ENCODE assay signal across 19 mouse cellular contexts in the genomic region with DNA sequence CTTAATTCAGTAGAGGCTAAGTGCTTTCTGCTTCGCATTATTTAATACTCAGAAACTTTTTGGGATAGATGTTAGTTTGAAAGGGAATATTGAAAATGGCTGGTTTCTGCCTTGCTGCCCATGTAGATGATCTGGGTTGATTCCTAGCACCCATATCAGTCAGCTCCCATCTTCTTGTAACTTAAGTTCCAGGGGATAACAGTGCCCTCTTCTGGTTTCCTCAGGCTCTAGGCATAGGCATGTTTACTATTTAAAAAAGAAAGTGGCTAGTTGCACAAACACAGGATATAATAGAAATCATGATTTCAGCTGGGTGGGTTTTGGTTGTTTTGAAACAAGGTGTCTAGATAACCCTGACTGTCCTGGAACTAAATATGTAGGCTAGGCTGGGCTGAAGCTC. TPM values are rescaled to one million over a fixed set of nuclear protein-coding genes. Genes with fewer than 3 reads are reported as not detected.
A peak's percentile ranks its signal among the peaks of the same experiment; 100 is the strongest.
DNase-seq lines count a peak whose midpoint lies in the region; ATAC-seq and TF ChIP-seq lines count a peak whose summit lies in the region.
"Had no signal": no experiment of that assay in that cellular context is flagged by ENCODE, and none has a peak within 500 bp of the region (broad histone marks: within the 10 kb centered on the region; RNA-seq: fewer than 3 reads in every experiment).

No protein-coding gene starts in this region.

- H3K9ac ChIP-seq in heart, adult 2 months (ENCODE audit: low read depth, low read length), result no peak overlapping the region
- no peak overlapping the region for H3K9ac ChIP-seq in liver, postnatal 0 days (replicated peaks)
- no peak overlapping the region for H3K9ac ChIP-seq in ES-E14 (ENCODE audit: insufficient read depth, low read depth, low read length, poor library complexity, severe bottlenecking)
- H3K9ac ChIP-seq: forebrain, embryonic 12.5 days; heart, embryonic 13.5 days; kidney, embryonic 15.5 days; limb, embryonic 12.5 days had no signal

- H3K27ac ChIP-seq in heart, adult 2 months, result no peak overlapping the region
- H3K27ac ChIP-seq in liver, postnatal 0 days (ENCODE audit: low read depth), result no peak overlapping the region
- no peak overlapping the region for H3K27ac ChIP-seq in ES-E14 (ENCODE audit: insufficient read depth, low read depth, low read length, poor library complexity, severe bottlenecking)
- H3K27ac ChIP-seq: forebrain, embryonic 12.5 days; heart, embryonic 13.5 days; kidney, embryonic 15.5 days; limb, embryonic 12.5 days had no signal

- no peaks in the 10 kb centered on the region for H3K9me3 ChIP-seq in liver, postnatal 0 days (ENCODE audit: low read length)
- H3K9me3 ChIP-seq in ES-E14 (ENCODE audit: control insufficient read depth, insufficient read depth, low read depth, low read length), result no peaks in the 10 kb centered on the region
- H3K9me3 ChIP-seq: forebrain, embryonic 12.5 days; heart, embryonic 13.5 days; kidney, embryonic 15.5 days; limb, embryonic 12.5 days had no signal

- peaks cover 4% of the 10 kb centered on the region for H3K4me1 ChIP-seq in heart, adult 2 months (ENCODE audit: control insufficient read depth, insufficient read depth, low read length)
- peaks cover 19% of the 10 kb centered on the region for H3K4me1 ChIP-seq in liver, postnatal 0 days (ENCODE audit: insufficient read depth)
- H3K4me1 ChIP-seq in ES-E14 (ENCODE audit: control insufficient read depth in 2 of 2, insufficient read depth in 2 of 2, low read length in 2 of 2, poor library complexity in 1 of 2), result no peaks in the 10 kb centered on the region

- ATAC-seq in liver, postnatal 0 days, result no peak
- ATAC-seq: activated CD4-positive, CD25-positive, alpha-beta regulatory T cell, adult 4 months; inflammation-experienced regulatory T-cells, adult 6 months had no signal

- H3K4me2 ChIP-seq in liver, postnatal 0 days (ENCODE audit: low read depth, low read length), result no peak overlapping the region
- H3K4me2 ChIP-seq: forebrain, embryonic 12.5 days; heart, embryonic 13.5 days; kidney, embryonic 15.5 days; limb, embryonic 12.5 days had no signal

- in situ Hi-C loops in ES-E14 (cut with MboI; ENCODE audit: low sequenced_read_pairs in 2 of 2, unreplicated experiment in 2 of 2), result no loop called here

- TF ChIP-seq EP300 in heart, adult 2 months (IDR thresholded peaks at IDR 0.05; ENCODE audit: insufficient read depth, low read depth, low read length), result no peak
- no peak for TF ChIP-seq EP300 in liver, postnatal 0 days (IDR thresholded peaks at IDR 0.05; ENCODE audit: low read depth)

- intact Hi-C loops in heart, adult 2 months (cut with DNase I), result no loop called here
- intact Hi-C loops in heart, postnatal 10 days (cut with DNase I), result loop anchor here (10.0 kb wide), 1 partner anchor 91 kb away; no protein-coding TSS in a partner anchor

- peak; percentile 44 for TF ChIP-seq CTCF in heart, adult 2 months (IDR thresholded peaks at IDR 0.05)
- TF ChIP-seq CTCF in liver, postnatal 0 days (IDR thresholded peaks at IDR 0.05; ENCODE audit: low read depth), result peak; percentile 37

- no peak overlapping the region for H3K4me3 ChIP-seq in heart, adult 2 months
- no peak overlapping the region for H3K4me3 ChIP-seq in liver, postnatal 0 days (ENCODE audit: low read depth, low read length)
- H3K4me3 ChIP-seq in ES-E14 (ENCODE audit: insufficient read depth in 1 of 2, low read depth in 1 of 2, low read length in 2 of 2, poor library complexity in 1 of 2, severe bottlenecking in 1 of 2), result no peak overlapping the region
- H3K4me3 ChIP-seq: forebrain, embryonic 12.5 days; heart, embryonic 13.5 days; kidney, embryonic 15.5 days; limb, embryonic 12.5 days had no signal

- 100% methylated on average over 1 of the region's 1 CpGs for WGBS in heart, adult 2 months
- WGBS in liver, postnatal 0 days (ENCODE audit: insufficient replicate concordance), result 93% methylated on average over 1 of the region's 1 CpGs

- peaks cover 3% of the 10 kb centered on the region; the same call in 1 of the 2 replicates for H3K79me2 ChIP-seq in heart, adult 2 months (replicated peaks; ENCODE audit: control insufficient read depth, insufficient read depth, low read length)

- no peaks in the 10 kb centered on the region for H3K27me3 ChIP-seq in heart, adult 2 months (ENCODE audit: control insufficient read depth, insufficient read depth, low read length)
- no peaks in the 10 kb centered on the region for H3K27me3 ChIP-seq in liver, postnatal 0 days (ENCODE audit: insufficient read depth, low read length)
- H3K27me3 ChIP-seq: forebrain, embryonic 12.5 days; heart, embryonic 13.5 days; kidney, embryonic 15.5 days; limb, embryonic 12.5 days had no signal

- peaks cover 47% of the 10 kb centered on the region for H3K36me3 ChIP-seq in heart, adult 2 months (ENCODE audit: control insufficient read depth, insufficient read depth, low read length)
- peaks cover 60% of the 10 kb centered on the region for H3K36me3 ChIP-seq in liver, postnatal 0 days (replicated peaks; ENCODE audit: insufficient read depth, low read length)
- peaks cover 44% of the 10 kb centered on the region for H3K36me3 ChIP-seq in ES-E14 (ENCODE audit: control insufficient read depth, insufficient read depth, low read length, poor library complexity, severe bottlenecking)

- DNase-seq in heart, adult 2 months, result no peak
- DNase-seq in heart, postnatal 10 days, result no peak
- no peak for DNase-seq in liver, postnatal 0 days
- DNase-seq in liver, result no peak
- DNase-seq in ES-E14 (ENCODE audit: low read depth, low spot score), result no peak
- DNase-seq in naive thymus-derived CD4-positive, alpha-beta T cell, adult 2 months (ENCODE audit: low read depth), result peak; percentile 36
- no peak for DNase-seq in testis, postnatal 10 days (ENCODE audit: low spot score)
- DNase-seq: adrenal gland, postnatal 36 days; cerebellum, adult 9-10 months; heart, postnatal 4 days; lung, adult 2 months; midbrain, embryonic 14.5 days; thymus, adult 18-20 months had no signal

- TF ChIP-seq POLR2A in heart, adult 2 months (IDR thresholded peaks at IDR 0.05; ENCODE audit: insufficient read depth, low read depth, low read length), result no peak

TF ChIP-seq in ES-E14, 5 proteins besides CTCF, POLR2A, EP300 and RAD21:
- TF ChIP-seq ZNF384 (IDR thresholded peaks at IDR 0.05; ENCODE audit: low read depth, low read length) (no peak), CHD2 (IDR thresholded peaks at IDR 0.05; ENCODE audit: low read depth, low read length) (peak; percentile 19; the same call in 1 of the 2 replicates), ZC3H11A (IDR thresholded peaks at IDR 0.05; ENCODE audit: borderline replicate concordance, low read depth, low read length) (no peak), MAFK (IDR thresholded peaks at IDR 0.05; ENCODE audit: insufficient read depth, low read depth, low read length) (no peak)

RNA-seq across cellular contexts. Expression of a gene that starts 3.5 kb away (rescaled TPM):
- 10 to 100 TPM; 62.6 to 70.7 TPM for total RNA-seq in heart, adult 2 months (2021)
- polyA plus RNA-seq in heart, adult 2 months (2012; rRNA removed), result 14.5 and 28.6 TPM in 2 replicates
- total RNA-seq in heart, postnatal 10 days (2021), result 100 to 1,000 TPM; 109 to 117 TPM
- polyA plus RNA-seq in liver, postnatal 0 days (2015; fragmentation: Nextera tagmentation; extraction: Ambion mirVana), result 118 and 128 TPM in 2 replicates
- 101 and 167 TPM in 2 replicates for total RNA-seq in ES-E14 (2012; rRNA removed)

RNA-seq across cellular contexts. Expression of a gene that starts 27.7 kb away (rescaled TPM):
- 10 to 100 TPM; 50.2 to 50.4 TPM for total RNA-seq in heart, adult 2 months (2021)
- 43.3 and 82.3 TPM in 2 replicates for polyA plus RNA-seq in heart, adult 2 months (2012; rRNA removed)
- total RNA-seq in heart, postnatal 10 days (2021), result 10 to 100 TPM; 62.6 to 80.1 TPM
- 67.3 and 76.6 TPM in 2 replicates for polyA plus RNA-seq in liver, postnatal 0 days (2015; fragmentation: Nextera tagmentation; extraction: Ambion mirVana)
- 137 and 181 TPM in 2 replicates for total RNA-seq in ES-E14 (2012; rRNA removed)

RNA-seq across cellular contexts. Expression of a gene that starts 48.8 kb away (rescaled TPM):
- total RNA-seq in heart, adult 2 months (2021), result 1 to 10 TPM; 9.1 to 9.4 TPM
- polyA plus RNA-seq in heart, adult 2 months (2012; rRNA removed), result 14.5 and 25.7 TPM in 2 replicates
- 10 to 100 TPM; 15.1 to 15.8 TPM for total RNA-seq in heart, postnatal 10 days (2021)
- polyA plus RNA-seq in liver, postnatal 0 days (2015; fragmentation: Nextera tagmentation; extraction: Ambion mirVana), result 9.6 and 11.2 TPM in 2 replicates
- 26.6 and 32.7 TPM in 2 replicates for total RNA-seq in ES-E14 (2012; rRNA removed)

RNA-seq across cellular contexts. Expression of a gene that starts 49.1 kb away (rescaled TPM):
- 10 to 100 TPM; 17.5 to 19.6 TPM for total RNA-seq in heart, adult 2 months (2021)
- polyA plus RNA-seq in heart, adult 2 months (2012; rRNA removed), result 18.3 and 23.2 TPM in 2 replicates
- 10 to 100 TPM; 18.7 TPM for total RNA-seq in heart, postnatal 10 days (2021)
- polyA plus RNA-seq in liver, postnatal 0 days (2015; fragmentation: Nextera tagmentation; extraction: Ambion mirVana), result 15.5 and 17.4 TPM in 2 replicates
- 30.1 and 48.5 TPM in 2 replicates for total RNA-seq in ES-E14 (2012; rRNA removed)
